Comparison of ENCODE assay signal across 16 mouse cellular contexts in the genomic region with DNA sequence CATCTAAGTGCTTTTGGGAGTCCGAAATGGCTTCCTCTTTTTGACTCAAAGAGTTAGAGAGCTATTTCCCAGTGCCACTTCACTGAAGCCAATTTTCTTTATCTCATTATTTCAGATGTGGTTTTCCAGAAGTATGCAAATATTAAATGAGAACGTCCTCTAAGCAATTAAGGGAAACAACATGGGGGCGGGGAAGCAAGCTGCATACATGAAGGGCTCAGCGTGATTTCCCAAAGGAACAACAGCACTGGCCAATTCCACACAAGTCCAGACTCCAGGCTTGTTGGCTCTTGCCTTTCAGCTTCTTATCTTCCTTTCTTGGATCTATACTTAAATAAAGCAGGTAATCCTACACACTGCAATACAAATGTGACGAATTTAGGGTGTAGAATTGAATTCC.
"Had no signal": no experiment of that assay in that cellular context is flagged by ENCODE, and none has a peak within 500 bp of the region (broad histone marks: within the 10 kb centered on the region; RNA-seq: fewer than 3 reads in every experiment).

No protein-coding gene starts in this region.

- ATAC-seq: liver, postnatal 0 days had no signal

- H3K9ac ChIP-seq: limb, embryonic 12.5 days; liver, embryonic 13.5 days; liver, postnatal 0 days; neural tube, embryonic 13.5 days had no signal

- H3K27ac ChIP-seq: kidney, postnatal 0 days; limb, embryonic 12.5 days; liver, embryonic 13.5 days; neural tube, embryonic 13.5 days had no signal

- H3K27me3 ChIP-seq: limb, embryonic 12.5 days; liver, embryonic 13.5 days; neural tube, embryonic 13.5 days had no signal

- H3K4me2 ChIP-seq: limb, embryonic 12.5 days; liver, embryonic 13.5 days; neural tube, embryonic 13.5 days had no signal

- DNase-seq: kidney, adult 11 months; kidney, adult 9 months; kidney, postnatal 36 days; layer of hippocampus, adult 9-11 months; layer of hippocampus, postnatal 36 days; liver; liver, embryonic 13.5 days; liver, postnatal 0 days; lung, postnatal 36 days; right cerebral cortex, adult 18-20 months; right cerebral cortex, postnatal 25 days; thymus, adult 2 months; thymus, postnatal 25 days had no signal

- H3K4me3 ChIP-seq: limb, embryonic 12.5 days; liver, embryonic 13.5 days; neural tube, embryonic 13.5 days had no signal

- H3K36me3 ChIP-seq: limb, embryonic 12.5 days; liver, embryonic 13.5 days; neural tube, embryonic 13.5 days had no signal

- H3K4me1 ChIP-seq: limb, embryonic 12.5 days; liver, embryonic 13.5 days; neural tube, embryonic 13.5 days had no signal

- H3K9me3 ChIP-seq: limb, embryonic 12.5 days; liver, embryonic 13.5 days; neural tube, embryonic 13.5 days had no signal
